Mouse (Mus musculus): ENCODE measurements around the gene Tssk3.
"Not testable (repeated sequence)": the region's sequence is repeated elsewhere in the genome, so short reads cannot be mapped to it uniquely, and the experiment has no call there.

The Tssk3 gene

DNA sequence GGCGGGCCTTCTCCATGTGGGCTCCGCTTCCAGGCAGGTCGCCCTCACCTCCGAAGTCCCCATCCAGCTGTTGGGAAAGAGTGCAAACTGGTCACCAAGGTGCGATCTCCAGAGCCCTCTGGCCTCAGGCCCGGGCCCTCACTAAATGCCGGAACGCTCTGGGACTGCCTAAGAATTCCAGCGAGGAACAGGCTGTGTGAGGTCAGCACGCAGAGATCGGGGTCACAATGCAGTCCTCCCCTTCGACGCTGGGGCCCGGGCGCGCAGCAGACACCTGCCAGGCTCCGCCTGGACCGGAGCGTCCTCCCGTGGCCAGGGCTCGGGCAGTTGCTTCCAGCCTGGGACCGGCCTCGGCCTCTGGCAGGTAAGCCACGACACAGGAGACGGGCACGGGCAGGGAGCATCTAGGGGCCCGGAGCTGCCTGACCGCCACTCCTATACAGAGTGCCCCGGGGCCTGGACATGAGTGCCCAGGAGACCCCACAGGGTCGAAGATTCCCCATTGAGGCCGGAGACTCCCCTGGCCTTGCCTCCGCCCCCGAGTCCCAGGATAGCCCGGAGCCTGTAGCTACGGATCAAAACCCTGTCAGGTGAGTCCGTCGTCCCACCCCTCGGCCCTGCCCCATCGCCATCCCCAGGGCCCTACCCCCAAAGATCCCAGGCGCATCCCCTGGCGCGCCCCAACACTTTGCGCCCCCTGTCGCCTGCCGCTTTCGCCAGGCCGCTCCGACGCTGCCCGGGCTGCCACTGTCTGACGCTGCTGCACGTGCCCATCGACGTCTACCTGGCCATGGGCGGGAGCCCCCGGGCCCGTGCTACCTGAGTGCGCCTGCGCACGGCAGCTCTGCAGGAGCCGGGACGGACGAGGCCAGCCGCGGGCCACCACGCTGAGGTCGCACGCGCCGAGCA, at the start of gene Tssk3, which contains the start of gene Fam229a:
Tssk3 (minus strand) TSS at position 51 of the 909 bp plus-strand sequence.
Fam229a (plus strand) TSS at position 219 of the 909 bp plus-strand sequence.
- DNase-seq (ENCODE audit: low spot score) = peak; percentile 65

DNA sequence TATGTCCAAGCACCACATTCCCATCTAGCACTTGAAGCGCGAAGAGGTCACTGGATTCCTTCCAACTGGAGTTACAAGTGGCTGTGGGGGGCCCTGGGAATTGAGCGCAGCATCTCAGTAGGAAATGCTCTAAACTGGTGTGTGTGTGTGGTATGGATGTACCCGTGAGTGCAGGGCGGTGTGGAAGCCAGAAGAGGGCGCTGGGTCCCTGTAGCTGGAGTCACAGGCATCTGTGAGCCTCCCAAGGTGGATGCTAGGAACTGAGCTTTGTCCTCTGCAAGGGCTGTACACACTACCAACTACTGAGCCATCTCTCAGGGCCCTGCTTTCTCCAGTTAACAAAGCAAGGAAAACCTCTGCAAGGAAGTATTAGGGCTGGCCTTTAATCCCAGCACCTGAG, 49.2 kb upstream of the Tssk3 start:
- DNase-seq (ENCODE audit: low spot score) = no peak

DNA sequence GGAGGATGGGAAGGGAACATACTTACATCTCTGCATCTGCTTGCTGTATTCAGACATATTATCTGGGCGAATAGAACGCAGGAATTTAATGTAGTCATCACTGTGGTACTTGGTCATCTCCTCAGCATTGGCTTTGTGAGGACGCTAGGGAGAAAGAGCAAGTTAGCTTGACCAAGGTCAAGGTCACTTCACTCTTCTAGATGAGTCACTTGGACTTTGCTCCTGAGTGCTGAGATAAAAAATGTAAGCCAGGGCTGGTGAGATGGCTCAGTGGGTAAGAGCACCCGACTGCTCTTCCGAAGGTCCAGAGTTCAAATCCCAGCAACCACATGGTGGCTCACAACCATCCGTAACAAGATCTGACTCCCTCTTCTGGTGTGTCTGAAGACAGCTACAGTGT, 38.1 kb upstream of the Tssk3 start:
- not testable (repeated sequence) for DNase-seq (ENCODE audit: low spot score)

DNA sequence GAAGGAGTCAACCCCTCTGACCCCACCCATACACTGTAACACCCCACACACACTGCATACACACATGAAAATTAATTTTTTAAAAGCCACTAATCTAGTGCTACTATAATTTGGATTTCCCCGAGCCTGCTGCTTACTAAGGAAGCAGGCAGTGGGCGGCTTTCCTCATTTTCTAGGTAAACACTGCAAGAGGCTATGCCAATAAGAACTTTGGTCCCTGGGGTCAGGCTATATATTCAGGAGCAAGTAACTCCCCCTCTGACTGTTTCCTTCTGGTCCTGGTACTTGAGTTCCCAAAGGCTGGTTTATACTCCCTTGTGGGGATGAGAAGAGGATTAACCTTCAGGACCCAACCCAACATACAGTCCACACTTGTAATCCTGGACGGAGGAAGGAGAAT, 35.1 kb upstream of the Tssk3 start:
- no peak for DNase-seq (ENCODE audit: low spot score)

DNA sequence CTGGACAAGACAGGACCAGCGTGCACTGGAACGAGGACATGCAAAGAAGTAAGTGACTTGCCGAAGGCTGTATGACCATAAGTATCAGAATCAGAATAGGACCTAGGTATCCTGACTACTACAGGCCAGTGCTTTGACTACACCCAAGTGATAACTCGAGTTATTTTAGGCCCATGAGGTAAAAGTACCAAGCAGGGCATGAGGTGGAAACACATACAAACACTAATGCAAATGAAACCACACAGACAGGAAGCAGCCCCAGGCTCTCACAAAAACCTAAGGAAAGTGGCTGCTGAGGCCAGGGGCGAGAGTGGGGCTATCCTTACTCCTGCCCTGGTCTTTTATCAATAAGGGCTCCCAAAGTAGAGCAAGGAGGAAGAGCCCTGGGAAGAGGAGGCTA, 34.5 kb upstream of the Tssk3 start:
- DNase-seq (ENCODE audit: low spot score) = no peak

DNA sequence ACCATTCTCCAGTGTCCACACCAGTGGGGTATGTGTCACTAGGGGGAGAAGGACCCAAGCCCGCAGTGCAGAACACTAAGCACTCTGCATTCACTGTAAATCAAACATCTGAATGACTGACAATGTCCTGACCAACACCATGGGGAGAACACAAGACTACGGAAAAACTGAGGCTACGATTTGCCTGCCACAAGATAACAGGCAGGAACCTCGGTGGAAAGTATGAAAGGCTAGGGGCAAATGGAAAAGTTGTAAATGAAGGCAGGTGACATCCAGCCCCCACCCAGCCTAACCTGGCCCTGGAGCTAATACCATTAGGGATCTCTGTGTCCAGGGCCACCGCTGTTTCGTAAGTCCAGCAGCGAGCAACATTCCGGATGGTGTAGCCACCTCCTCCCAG, 27.7 kb upstream of the Tssk3 start:
- no peak for DNase-seq (ENCODE audit: low spot score)

DNA sequence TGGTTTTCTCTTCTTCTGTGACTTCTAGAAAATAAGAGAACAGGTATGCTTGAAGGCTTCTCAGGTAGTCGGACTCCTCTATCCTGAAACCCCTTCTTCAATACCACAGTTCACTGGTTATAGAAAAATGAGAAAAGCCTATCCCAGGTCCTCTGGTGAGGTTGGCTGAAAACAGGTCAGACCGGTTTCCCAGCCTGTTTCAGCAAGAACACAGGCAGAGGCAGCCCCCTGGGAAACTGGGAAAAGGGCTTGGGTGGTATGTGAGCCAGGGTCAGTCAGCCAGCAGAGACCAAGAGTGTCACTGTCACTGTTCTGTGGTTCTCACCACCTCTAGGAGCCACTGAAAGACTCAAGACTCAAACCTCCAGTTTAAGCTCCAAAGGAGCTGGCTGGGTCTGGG, 26.1 kb upstream of the Tssk3 start:
- peak; percentile 54 for DNase-seq (ENCODE audit: low spot score)

DNA sequence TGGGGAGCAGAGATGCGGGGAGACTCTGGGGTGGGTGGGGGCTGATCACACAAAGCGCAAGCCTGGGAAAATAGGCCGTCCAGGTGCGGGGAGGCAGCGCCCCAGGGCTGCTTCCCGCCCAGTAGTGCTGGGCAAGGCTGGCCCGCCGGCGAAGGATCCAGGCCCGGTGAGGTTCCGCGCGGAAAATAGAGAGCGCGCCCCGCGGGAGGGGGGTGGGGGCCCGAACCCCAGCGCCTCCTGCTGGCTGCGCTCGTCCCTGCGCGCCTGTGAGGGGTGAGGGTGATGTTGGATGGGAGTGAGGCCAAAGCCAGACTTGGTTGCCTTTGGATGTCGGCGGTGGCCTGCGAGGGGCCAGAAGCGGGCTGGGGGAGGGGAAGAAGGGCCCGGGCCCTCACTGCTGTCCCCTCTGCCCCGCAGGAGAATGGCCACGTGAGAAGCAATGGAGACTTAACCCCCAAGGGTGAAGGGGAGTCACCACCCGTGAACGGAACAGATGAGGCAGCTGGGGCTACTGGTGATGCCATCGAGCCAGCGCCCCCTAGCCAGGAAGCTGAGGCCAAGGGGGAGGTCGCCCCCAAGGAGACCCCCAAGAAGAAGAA, 23.6 kb upstream of the Tssk3 start:
- peak; percentile 65 for DNase-seq (ENCODE audit: low spot score)

DNA sequence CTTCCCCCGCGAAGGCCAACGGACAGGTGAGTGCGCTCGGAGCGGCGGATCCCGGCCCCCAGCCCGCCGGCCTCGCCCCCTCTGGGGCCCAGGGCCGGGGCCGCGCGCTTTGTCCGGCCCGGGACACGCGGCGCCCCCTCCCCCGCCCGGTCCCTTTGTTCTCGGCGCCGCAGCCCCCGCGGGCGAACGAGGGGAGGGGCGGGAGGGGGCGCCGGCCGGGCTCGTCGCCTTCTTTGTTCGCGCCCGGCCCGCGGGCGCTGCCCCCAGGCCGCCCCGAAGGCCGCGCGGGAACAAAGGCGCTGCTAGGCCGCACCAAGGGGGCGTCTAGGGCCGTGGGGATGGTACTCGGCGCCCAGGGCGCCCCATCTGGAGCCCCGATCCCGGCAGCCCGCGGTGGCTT, 23.1 kb upstream of the Tssk3 start:
- DNase-seq (ENCODE audit: low spot score) = no peak

DNA sequence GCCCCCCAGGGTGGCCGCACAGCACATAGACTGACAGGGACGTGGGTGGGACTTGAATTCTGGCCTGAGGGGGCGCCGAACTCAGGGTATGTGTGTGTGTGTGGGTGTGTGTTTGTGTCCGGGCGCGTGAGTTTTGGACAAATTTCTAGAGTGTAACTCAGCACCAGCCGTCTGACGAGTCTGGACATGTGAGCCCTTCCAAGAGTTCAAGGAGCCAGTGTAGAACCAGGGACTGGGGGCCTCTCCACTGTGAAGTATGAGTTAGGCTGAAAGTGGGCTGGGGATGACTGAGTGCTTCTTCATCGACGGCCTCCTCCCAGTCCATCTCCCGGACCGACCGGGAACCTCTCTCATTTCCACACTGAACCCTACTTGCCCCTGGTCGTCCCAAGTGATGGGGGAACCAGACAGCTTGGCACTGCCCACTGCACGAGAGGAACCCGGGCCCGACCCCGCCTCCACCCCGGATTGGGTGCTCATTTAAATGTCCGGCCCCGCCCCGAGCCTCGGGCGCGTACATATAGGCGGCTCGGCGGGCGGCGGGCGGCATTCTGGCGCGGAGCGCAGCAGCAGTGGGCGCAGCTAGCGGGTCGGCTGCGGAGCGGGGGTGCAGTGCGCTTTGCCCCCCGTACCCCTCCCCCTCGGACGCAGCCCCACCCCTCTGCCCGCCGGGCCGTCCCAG, 22.4 kb upstream of the Tssk3 start, which contains the start of gene Marcksl1:
Marcksl1 (plus strand) TSS at position 496 of the 682 bp plus-strand sequence.
- peak; percentile 87 for DNase-seq (ENCODE audit: low spot score)

DNA sequence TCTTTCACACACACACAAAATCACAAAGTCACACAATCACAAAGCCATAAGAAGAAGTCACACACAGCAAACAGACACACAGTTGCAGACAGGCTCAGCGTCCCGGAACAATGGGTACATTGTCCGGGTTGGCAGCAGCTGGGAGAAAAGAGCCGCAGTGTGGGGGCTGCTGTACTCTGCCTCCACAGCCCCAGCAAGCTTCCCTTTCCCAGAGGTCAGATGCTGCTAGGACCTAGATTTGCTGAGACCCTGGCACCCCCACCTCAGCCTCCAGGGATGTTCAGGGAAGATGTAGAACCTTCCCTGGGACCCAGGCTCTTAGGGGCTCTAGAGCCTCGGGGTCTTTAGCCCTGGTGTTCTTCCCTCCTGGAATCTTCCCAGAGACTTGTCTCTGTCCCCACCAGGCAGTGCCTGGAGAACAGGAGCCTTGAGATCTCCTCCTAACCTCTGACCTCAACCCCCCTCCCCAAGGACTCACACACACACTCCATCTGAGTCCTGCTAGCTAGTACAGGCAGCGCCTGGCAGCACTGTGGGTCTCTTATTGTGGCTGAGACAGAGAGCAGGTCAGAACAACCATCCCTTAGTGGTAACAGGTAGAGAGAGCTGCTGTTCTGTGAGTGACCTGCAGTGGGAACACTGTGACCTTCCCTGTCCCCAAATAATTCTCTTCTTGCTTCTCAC, 20.7 kb upstream of the Tssk3 start:
- DNase-seq (ENCODE audit: low spot score) = no peak

DNA sequence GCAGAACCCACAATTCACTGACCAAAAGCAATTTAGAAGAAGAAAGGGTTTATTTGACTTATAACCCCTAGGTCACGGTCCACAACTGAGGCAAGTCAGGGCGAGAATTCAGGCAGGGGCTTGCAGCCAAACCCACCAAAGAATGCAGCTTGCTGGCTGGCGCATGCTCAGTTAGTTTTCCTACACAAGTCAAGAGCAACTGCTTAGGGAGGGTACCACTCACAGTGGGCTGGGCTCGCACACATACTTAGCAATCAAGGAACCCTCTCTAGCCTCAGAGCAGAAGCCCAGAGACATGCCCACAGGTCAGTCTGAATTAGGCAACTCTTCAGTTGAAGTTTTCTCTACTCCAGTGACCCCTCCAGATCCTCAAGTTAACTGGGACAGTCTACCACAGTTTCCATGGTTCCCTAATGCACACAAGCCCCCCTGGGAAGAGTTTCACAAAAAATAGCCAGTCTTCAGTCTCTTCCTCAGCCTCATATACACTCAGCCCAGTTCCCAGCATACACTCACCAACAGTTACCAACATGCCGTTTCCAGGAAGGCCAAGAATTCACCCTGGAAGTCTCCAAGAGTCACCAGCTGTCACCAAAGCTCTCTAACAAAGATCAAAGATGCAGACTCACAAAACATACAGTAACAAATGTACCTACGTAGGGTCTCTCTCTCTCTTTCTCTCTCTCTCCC, 20.0 kb upstream of the Tssk3 start:
- peak; percentile 57 for DNase-seq (ENCODE audit: low spot score)

DNA sequence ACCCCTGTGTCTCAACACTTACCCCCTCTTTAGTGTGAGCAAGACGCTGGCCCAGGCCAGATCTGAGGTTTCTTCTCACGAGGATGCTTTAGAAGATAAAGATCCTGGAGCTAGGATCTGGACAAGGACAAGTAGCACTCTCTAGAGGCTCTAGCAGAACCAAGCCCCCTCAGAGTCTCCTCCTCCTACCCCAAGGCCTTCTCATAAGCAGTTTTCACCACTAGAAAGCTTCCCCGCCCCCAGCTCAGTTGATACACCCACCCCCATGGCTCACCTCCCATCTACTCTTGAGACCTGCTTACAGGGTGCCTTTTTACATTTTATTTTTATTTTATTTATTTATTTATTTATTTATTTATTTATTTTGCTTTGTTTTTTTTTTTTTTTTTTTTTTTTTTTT, 18.8 kb upstream of the Tssk3 start:
- DNase-seq (ENCODE audit: low spot score) = no peak

DNA sequence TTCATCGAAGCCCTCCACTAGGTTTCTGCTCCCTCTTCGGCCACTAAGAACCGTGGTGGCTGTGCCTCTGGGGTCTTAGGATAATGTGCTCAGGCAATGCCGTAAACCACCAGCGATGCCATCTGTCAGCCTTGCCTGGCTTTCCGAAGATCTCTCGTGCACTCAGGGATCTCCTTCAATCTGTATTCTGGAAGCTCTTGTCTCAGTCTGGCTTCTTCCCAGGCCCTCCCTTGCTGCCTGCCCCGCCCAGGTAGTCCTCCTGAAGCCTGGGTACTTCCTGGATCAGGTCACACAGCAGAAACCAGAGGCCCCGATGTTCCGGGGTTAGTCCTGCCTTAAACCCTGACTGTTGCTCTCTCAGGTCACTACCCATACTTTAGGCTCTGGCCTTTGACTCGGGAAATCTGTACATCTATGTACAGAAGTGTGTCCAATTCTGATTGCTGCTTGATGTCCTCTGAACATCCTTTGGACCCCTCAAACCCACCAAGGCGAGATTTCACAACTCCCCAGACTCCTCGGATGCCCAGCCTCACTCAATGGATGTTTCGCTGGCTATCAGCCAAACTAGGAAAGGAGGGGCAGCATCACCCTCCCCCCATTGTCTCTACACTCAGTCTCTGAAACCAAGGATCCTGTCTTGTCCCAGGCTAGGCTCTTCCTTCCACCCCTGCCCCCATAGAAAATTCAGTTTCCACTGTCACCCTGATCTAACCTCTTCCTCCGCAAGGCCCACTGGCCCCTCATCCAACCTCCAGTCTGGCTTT, 18.2 kb upstream of the Tssk3 start:
- DNase-seq (ENCODE audit: low spot score) = no peak

DNA sequence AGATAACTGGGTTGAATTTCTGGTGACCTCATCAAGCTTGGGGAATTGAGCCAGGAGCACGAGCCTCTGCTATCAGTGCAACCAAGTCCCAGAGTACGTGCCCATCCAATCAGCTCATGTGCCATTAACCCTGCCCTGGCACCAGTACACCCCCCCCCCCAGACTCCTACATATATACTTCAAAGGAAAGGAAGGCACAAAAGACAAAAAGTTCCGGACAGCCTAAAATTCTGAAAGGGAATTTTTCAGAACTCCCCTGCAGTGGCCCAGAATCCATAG, 17.4 kb upstream of the Tssk3 start:
- DNase-seq (ENCODE audit: low spot score) = no peak

DNA sequence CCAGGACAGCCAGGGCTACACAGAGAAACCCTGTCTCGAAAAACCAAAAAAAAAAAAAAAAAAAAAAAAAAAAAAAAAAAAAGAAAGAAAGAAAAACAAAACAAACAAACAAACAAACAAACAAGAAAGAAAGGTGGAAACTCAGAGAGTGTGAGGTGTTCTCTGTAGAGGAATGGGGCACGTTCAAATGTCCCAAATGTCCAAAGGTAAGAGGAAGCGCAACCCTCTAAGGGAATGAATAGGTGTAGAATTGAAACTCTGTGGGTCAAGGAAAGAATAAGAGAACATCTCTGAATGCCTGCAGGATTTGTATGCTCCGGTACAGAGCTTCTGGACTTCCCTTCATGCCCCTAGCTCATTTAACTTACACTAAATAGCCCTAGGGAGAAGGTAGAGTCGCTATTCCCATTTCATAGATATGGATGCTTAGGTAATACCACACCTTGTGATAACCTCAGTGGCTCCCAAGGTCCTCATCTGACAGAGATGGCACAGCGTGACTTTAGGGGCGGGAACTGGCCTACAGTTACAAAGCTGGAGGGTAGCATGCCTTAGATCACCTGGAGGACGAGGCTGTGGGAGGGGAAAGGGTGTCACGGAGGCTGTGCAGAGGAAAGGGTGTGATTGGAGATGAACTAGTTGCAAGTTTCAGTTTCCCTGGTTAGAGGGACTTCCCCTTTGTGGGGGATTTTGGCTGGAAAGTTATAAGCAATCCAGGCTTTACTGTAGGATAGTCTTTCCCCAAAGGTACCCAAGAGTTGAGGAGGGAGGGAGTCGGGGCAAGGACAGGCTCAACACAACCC, 16.8 kb upstream of the Tssk3 start:
- DNase-seq (ENCODE audit: low spot score) = no peak

DNA sequence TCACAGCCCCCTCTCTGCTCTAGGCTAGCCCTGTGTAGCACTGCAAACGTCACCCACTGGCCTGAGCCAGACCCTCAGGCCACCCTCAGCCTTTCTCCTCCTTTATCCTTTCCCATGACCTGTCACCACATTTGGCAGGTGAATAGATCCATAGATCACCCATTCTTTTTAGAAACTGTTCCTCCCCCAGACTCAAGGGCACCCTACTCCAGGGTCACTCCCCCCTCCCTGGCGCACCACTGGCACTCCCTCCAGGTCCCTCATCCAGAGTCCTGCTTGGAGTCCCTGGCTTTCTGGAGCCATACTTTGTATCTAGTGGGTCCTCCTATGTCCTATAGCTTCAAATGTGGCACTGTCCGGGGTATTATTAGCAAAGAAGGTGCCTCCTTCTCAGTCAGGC, 14.7 kb upstream of the Tssk3 start:
- no peak for DNase-seq (ENCODE audit: low spot score)

DNA sequence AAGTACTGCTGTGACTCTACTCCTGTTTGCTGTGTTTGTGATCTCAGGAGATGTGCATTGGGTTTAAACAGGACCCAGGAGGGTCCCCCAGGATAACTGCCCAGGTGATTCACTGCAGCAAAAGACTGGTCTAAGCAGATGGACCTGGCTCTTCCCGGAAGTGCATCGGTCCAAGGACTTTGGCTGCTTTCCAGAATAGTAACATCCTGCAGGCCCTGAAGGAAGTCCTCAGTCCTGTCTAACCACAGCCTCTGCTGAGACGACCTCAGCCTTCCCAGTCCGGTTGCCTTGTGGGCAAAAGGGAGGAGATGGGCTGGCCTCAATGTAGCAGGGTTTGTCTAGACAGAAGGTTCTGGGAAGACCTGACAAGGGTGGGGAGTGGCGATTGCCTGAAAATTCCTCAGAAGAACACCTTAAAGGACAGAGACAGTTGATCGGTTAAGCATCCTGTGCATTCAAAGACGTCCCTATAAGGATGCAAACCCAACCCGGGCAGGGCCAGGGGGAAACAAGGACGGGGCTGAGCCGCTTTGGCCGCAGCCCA, 12.2 kb upstream of the Tssk3 start:
- DNase-seq (ENCODE audit: low spot score) = no peak

DNA sequence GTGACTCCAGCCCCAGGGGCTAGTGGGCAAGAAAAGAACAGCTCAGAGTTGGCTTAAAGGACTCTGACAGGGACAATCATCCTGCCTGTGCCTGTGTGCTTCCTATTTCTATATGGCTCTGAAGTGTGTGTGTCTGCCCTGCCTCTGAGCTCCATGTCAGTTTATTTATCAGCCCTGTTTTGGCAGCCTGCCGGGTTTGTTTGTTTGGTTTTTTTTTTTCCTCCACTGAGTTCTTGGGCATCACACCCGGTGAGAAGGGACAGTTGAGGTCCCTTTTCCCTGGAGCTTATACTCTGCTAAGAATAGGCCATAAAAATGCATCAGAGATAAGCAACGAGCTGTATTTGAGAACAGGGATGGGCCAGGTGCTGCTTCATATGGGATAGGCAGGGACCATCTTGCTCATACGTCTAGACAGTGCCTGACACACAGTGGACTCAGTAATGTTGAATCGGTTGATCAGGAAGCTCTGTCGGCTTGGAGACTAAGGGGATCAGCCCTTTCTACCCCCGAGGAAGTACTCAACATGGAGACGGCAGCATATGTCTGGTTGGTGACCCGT, 11.6 kb upstream of the Tssk3 start:
- DNase-seq (ENCODE audit: low spot score) = no peak
